Mouse (Mus musculus): ENCODE data around the gene Ywhag.
A peak's percentile ranks its signal among the peaks of the same experiment; 100 is the strongest.

Ywhag gene

GRCm38 (mm10) chr5:135913201-135913600 is 21.2 kb downstream of the Ywhag start:
- no peak for DNase-seq (ENCODE audit: low read depth, low spot score)

GRCm38 (mm10) chr5:135911633-135912220 is 22.7 kb downstream of the Ywhag start:
- DNase-seq (ENCODE audit: low read depth, low spot score) = no peak

GRCm38 (mm10) chr5:135910813-135911212 is 23.6 kb downstream of the Ywhag start:
- no peak for DNase-seq (ENCODE audit: low read depth, low spot score)

- no peak for DNase-seq (ENCODE audit: low read depth, low spot score)
Measured at GRCm38 (mm10) chr5:135909646-135910045, 24.8 kb downstream of the Ywhag start.

- DNase-seq (ENCODE audit: low read depth, low spot score) = no peak
Measured at GRCm38 (mm10) chr5:135908989-135909388, 25.4 kb downstream of the Ywhag start.

- peak; percentile 64 for DNase-seq (ENCODE audit: low read depth, low spot score)
Measured at GRCm38 (mm10) chr5:135908185-135908584, 26.2 kb downstream of the Ywhag start.

GRCm38 (mm10) chr5:135907256-135907655 is 27.2 kb downstream of the Ywhag start:
- DNase-seq (ENCODE audit: low read depth, low spot score) = no peak

- no peak for DNase-seq (ENCODE audit: low read depth, low spot score)
Measured at GRCm38 (mm10) chr5:135906846-135907245, 27.6 kb downstream of the Ywhag start.

GRCm38 (mm10) chr5:135905320-135906225 is 28.8 kb downstream of the Ywhag start:
- DNase-seq (ENCODE audit: low read depth, low spot score) = no peak

GRCm38 (mm10) chr5:135904259-135904658 is 30.2 kb downstream of the Ywhag start:
- DNase-seq (ENCODE audit: low read depth, low spot score) = peak; percentile 54

- peak; percentile 99 for DNase-seq (ENCODE audit: low read depth, low spot score)
Measured at GRCm38 (mm10) chr5:135903551-135904151, 30.8 kb downstream of the Ywhag start.

- DNase-seq (ENCODE audit: low read depth, low spot score) = no peak
Measured at GRCm38 (mm10) chr5:135903058-135903457, 31.4 kb downstream of the Ywhag start.

GRCm38 (mm10) chr5:135901354-135902095 is 32.9 kb downstream of the Ywhag start:
- no peak for DNase-seq (ENCODE audit: low read depth, low spot score)

- DNase-seq (ENCODE audit: low read depth, low spot score) = peak; percentile 50
Measured at GRCm38 (mm10) chr5:135900701-135901100, 33.7 kb downstream of the Ywhag start.

GRCm38 (mm10) chr5:135899833-135900232 is 34.6 kb downstream of the Ywhag start:
- no peak for DNase-seq (ENCODE audit: low read depth, low spot score)

- no peak for DNase-seq (ENCODE audit: low read depth, low spot score)
Measured at GRCm38 (mm10) chr5:135898995-135899394, 35.4 kb downstream of the Ywhag start.

- DNase-seq (ENCODE audit: low read depth, low spot score) = peak; percentile 90
Measured at GRCm38 (mm10) chr5:135898028-135898427, 36.4 kb downstream of the Ywhag start.

- DNase-seq (ENCODE audit: low read depth, low spot score) = no peak
Measured at GRCm38 (mm10) chr5:135894958-135895357, 39.5 kb downstream of the Ywhag start.

GRCm38 (mm10) chr5:135892589-135893351 is 41.6 kb downstream of the Ywhag start:
- no peak for DNase-seq (ENCODE audit: low read depth, low spot score)

- no peak for DNase-seq (ENCODE audit: low read depth, low spot score)
Measured at GRCm38 (mm10) chr5:135890920-135891319, 43.5 kb downstream of the Ywhag start.

GRCm38 (mm10) chr5:135890323-135890722 is 44.1 kb downstream of the Ywhag start:
- DNase-seq (ENCODE audit: low read depth, low spot score) = no peak

All from brain, adult 2 months (tissue).